Mouse (Mus musculus) liver (tissue): ENCODE results near the gene Sowaha.
"Not testable (repeated sequence)": the region's sequence is repeated elsewhere in the genome, so short reads cannot be mapped to it uniquely, and the experiment has no call there.

Experiments used
- DNase-seq: peaks from one replicate; pipeline ENCODE4 v3.0.0-alpha.2; 2020; ENCODE audit warnings: mixed read lengths

Sowaha gene

DNA sequence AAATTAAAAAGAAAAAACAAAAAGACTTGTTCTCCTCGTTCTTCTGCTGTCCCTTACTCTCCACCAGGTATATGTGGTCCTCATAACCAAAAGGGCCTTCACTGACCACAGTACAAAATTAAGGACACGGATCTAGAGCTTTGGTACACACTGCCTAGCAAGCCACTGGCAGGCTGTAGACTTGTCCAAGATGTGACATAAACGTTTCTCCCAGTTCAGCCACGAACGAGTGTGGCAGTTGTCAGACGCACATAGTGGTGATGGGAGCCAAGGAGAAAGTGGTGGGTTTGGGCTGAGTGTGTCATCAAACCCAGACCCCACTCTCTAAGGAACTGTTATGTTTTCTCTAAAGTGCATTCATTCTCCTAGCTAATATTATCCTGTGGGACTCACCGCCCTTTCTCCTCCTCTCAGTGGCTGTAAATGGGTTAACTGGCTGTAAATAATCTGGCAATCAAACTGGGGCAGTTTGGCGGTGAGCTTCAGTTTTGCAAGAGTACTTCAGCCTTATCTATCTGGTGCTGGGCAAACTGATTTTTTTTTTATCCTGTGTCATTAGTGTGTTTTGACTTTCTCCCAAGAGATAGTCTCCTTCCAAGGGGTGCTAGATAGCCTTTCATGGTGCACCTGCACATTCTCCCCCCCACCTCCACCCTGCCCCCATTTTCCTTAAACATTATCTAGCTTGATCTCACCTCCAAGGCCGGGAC is 48.6 kb downstream of the Sowaha start:
- peak; percentile 35 for DNase-seq

GRCm38 (mm10) chr11:53430670-53431346 is 49.3 kb downstream of the Sowaha start, which contains the start of the genes Uqcrq and Gdf9:
Gene Uqcrq (minus strand): TSS chr11:53430831.
Gene Gdf9 (plus strand): TSS chr11:53431023.
- peak; percentile 99 for DNase-seq

GRCm38 (mm10) chr11:53430300-53430669 is 49.8 kb downstream of the Sowaha start:
- DNase-seq = peak; percentile 54

GRCm38 (mm10) chr11:53429182-53429581 is 50.9 kb downstream of the Sowaha start:
- no peak for DNase-seq

- DNase-seq = no peak
These were observed 51.4 kb downstream of the Sowaha start for GRCm38 (mm10) chr11:53428716-53429057.

GRCm38 (mm10) chr11:53427993-53428715 is 51.9 kb downstream of the Sowaha start:
- no peak for DNase-seq

DNA sequence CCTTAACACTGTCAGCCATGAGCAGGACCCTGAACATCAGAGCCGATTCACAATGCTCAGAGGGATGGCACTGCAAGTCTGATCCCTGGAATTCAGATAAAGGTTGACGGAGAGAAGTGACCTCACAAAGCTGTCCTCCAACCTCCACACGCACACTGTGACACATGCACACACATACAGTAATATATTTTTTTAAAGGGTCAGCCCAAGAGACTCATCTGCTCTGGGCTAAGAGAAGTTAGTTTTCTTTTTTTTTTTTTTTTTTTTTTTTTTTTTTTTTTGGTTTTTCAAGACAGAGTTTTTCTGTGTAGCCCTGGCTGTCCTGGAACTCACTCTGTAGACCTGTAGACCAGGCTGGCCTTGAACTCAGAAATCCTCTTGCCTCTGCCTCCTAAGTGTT is 53.2 kb downstream of the Sowaha start:
- DNase-seq = not testable (repeated sequence)
